Mouse (Mus musculus) hindbrain, embryonic 11.5 days (tissue): ENCODE measurements around the gene Rspo1. TPM values are rescaled to one million over a fixed set of nuclear protein-coding genes. Genes with fewer than 3 reads are reported as not detected.

Source experiments
- ATAC-seq: fragments of 200-750 bp; cut with Nextera tagmentation; 2 replicates; pipeline ENCODE4 v1.8.0; 2017; ENCODE audit warnings: mild to moderate bottlenecking, moderate TSS enrichment, moderate library complexity; ENCODE audit not compliant: low FRiP score
- DNase-seq: peaks from one replicate; pipeline ENCODE4 v3.0.0-alpha.2; 2015; ENCODE audit warnings: low spot score
- H3K27ac ChIP-seq: fragments of 300-500 bp; sonication (generic); 2 replicates; pipeline ENCODE4 v1.5.1; 2014; ENCODE audit warnings: mild to moderate bottlenecking, low read depth, low read length
- H3K27me3 ChIP-seq: fragments of 300-500 bp; sonication (generic); 2 replicates; pipeline ENCODE4 v1.6.1; 2014; ENCODE audit warnings: mild to moderate bottlenecking, low read length, moderate library complexity, mixed read lengths; ENCODE audit not compliant: control insufficient read depth, insufficient read depth
- H3K36me3 ChIP-seq: fragments of 300-500 bp; sonication (generic); 2 replicates; pipeline ENCODE4 v1.6.1; 2014; ENCODE audit warnings: mild to moderate bottlenecking, low read length, moderate library complexity, mixed read lengths; ENCODE audit not compliant: control insufficient read depth, insufficient read depth
- H3K4me1 ChIP-seq: fragments of 300-500 bp; sonication (generic); replicated peaks from 2 replicates; pipeline ENCODE4 v1.6.1; 2014; ENCODE audit warnings: low read length, mixed read lengths; ENCODE audit not compliant: control insufficient read depth, insufficient read depth
- H3K4me2 ChIP-seq: fragments of 300-500 bp; sonication (generic); replicated peaks from 2 replicates; pipeline ENCODE4 v1.6.1; 2014; ENCODE audit warnings: mild to moderate bottlenecking, low read depth, low read length
- H3K4me3 ChIP-seq: fragments of 300-500 bp; sonication (generic); 2 replicates; pipeline ENCODE4 v1.5.1; 2014; ENCODE audit warnings: low read depth, low read length
- H3K9ac ChIP-seq: fragments of 300-500 bp; sonication (generic); 2 replicates; pipeline ENCODE4 v1.6.1; 2014; ENCODE audit warnings: low read depth, low read length
- H3K9me3 ChIP-seq: fragments of 300-500 bp; sonication (generic); 2 replicates; pipeline ENCODE4 v1.6.1; 2016; ENCODE audit warnings: low read length; ENCODE audit not compliant: control insufficient read depth
- WGBS: fragments of 180-500 bp; shearing (Covaris S2); extraction: QIAGEN DNeasy Blood & Tissue Kit; methylation state at CpG from one replicate; pipeline ENCODE4 v1.1.7; 2014; 5-methylcytosine and 5-hydroxymethylcytosine counted together
- polyA plus RNA-seq: library from polyadenylated mRNA; unstranded; fragments of >200 nt; fragmentation: Nextera tagmentation; extraction: Ambion mirVana; gene quantifications from 2 replicates; pipeline ENCODE4 v1.2.1, GENCODE M21; 2014

Rspo1 gene
- polyA plus RNA-seq, 1 experiment from 2014 or later, result 16.5 TPM

DNA sequence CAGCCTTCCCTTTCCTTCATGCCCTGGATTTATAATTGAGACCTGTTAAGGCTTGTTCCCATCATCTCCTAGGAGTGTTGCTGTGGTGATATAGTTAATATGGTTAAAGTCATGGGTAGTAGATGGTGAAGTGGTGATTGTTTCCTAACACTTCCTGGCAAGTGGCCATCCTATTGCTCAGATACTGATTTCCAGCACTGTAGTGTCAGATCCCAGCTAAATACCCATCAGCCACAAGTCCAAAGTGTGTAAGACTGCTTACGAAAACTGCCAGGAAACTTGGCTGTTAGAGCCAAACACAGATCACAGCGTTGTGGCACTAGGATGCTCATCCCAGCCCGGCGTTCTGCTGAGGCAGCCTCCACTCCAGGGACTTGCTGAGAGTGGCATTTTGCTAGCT, 48.1 kb downstream of the Rspo1 start:
- Histone ChIP-seq H3K4me2 (no peak overlapping the region), H3K9ac (no peak overlapping the region), H3K4me3 (no peak overlapping the region), H3K4me1 (peaks cover 2% of the 10 kb centered on the region; the same call in 1 of the 2 replicates), H3K9me3 (no peaks in the 10 kb centered on the region), H3K27ac (no peak overlapping the region), H3K36me3 (0 out of 2 replicates have a peak, but pooled peaks cover 4% of the 10 kb centered on the region), H3K27me3 (no peaks in the 10 kb centered on the region)
- DNase-seq (no peak), ATAC-seq (no peak)
- 96% methylated on average over 4 of the region's 4 CpGs for WGBS

DNA sequence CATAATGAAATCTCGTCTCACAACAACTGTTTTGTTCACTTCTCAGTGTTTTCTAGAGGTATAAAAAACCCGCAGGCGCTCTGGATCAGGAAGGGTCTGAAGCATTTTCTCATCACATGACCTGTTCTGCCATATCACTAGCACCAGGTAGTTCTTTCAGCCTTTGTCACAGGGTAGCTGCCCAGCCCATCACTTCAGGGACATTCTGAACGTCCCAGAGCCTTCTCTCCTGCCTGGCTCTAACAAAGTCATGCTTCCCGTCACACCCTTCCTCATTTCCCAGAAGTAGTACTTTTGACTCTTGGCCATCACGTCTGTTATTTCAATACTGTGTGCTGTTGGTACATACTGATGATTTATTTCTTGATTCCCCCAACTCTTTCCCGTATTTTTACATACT, 58.2 kb downstream of the Rspo1 start:
- H3K27me3 ChIP-seq, result no peaks in the 10 kb centered on the region
- H3K9me3 ChIP-seq, result no peaks in the 10 kb centered on the region
- no peak for ATAC-seq
- H3K27ac ChIP-seq, result no peak overlapping the region
- 92% methylated on average over 7 of the region's 7 CpGs for WGBS
- H3K36me3 ChIP-seq, result peaks cover 10% of the 10 kb centered on the region; the same call in 1 of the 2 replicates
- H3K4me2 ChIP-seq, result no peak overlapping the region
- H3K4me3 ChIP-seq, result no peak overlapping the region
- H3K9ac ChIP-seq, result no peak overlapping the region
- no peak for DNase-seq
- no peaks in the 10 kb centered on the region for H3K4me1 ChIP-seq

DNA sequence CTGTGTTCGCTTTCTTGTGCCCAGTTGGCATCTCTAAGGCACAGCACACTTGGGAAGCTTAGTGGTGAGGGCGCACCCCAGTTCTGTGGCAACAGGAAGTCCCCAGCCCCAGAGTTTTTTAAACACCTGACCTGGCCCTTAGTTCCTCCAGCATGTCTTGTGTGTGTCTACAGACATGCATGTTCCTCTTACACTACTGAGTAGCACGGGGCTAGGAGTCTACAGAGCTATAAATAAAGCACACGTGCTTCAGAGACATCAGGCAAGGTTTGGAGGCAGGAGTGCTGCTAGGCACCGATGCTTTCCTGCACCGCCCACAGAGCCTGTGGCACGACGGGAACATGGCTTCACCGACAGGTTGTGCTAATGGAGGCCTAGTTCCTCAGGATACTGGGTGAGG, 69.2 kb downstream of the Rspo1 start:
- WGBS, result 92% methylated on average over 9 of the region's 9 CpGs
- Histone ChIP-seq H3K4me3 (no peak overlapping the region), H3K27ac (no peak overlapping the region), H3K27me3 (no peaks in the 10 kb centered on the region), H3K36me3 (0 out of 2 replicates have a peak, but pooled peaks cover 12% of the 10 kb centered on the region), H3K9me3 (no peaks in the 10 kb centered on the region), H3K4me1 (no peaks in the 10 kb centered on the region), H3K4me2 (no peak overlapping the region), H3K9ac (no peak overlapping the region)
- no peak for DNase-seq
- ATAC-seq, result no peak

DNA sequence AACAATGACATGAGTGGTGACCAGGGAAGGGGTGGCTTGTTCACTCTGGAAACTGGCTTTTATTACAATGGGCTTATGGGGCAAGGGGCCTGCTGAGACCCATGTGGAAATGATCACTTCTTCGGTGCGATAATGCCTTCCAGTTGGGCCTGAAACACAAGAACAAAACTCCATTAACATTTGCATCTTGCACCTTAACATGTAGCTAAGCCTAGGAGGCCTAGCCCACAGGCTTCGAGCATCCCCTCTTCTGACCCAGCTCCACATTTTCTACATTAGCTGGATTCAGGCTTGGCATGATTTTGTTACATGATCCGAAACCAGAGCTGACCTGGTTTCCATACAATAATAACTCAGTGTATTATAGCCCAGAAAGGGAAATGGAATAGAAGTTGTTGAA, 70.2 kb downstream of the Rspo1 start:
- no peak overlapping the region for H3K4me3 ChIP-seq
- no peaks in the 10 kb centered on the region for H3K9me3 ChIP-seq
- WGBS, result 76% methylated on average over 4 of the region's 4 CpGs
- H3K27ac ChIP-seq, result no peak overlapping the region
- 0 out of 2 replicates have a peak, but pooled peaks cover 12% of the 10 kb centered on the region for H3K36me3 ChIP-seq
- H3K27me3 ChIP-seq, result no peaks in the 10 kb centered on the region
- H3K4me2 ChIP-seq, result no peak overlapping the region
- no peak for ATAC-seq
- no peak overlapping the region for H3K9ac ChIP-seq
- no peak for DNase-seq
- H3K4me1 ChIP-seq, result no peaks in the 10 kb centered on the region

DNA sequence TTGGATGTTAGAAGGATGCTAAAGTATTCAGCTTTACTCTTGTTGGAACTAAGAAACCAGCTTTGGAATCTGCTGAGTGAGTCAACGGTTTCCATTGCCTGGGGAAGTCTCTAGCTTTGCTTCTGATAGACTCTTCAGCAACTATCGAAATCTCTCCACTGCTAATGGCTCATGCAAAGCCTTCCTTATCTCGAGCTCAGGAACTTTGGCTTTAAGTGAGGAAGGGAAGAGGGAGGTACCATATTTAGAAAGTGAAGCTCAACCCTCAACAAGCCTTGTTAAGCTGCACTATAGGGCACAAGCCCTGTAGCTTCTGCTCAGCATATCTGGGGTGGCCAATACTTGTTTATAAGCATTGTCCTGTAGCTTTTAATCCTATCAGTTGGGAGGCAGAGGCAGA, 71.0 kb downstream of the Rspo1 start:
- no peak overlapping the region for H3K4me2 ChIP-seq
- H3K27me3 ChIP-seq, result no peaks in the 10 kb centered on the region
- no peaks in the 10 kb centered on the region for H3K9me3 ChIP-seq
- H3K27ac ChIP-seq, result no peak overlapping the region
- H3K36me3 ChIP-seq, result 0 out of 2 replicates have a peak, but pooled peaks cover 12% of the 10 kb centered on the region
- DNase-seq (no peak), ATAC-seq (no peak)
- H3K9ac ChIP-seq, result no peak overlapping the region
- no peak overlapping the region for H3K4me3 ChIP-seq
- H3K4me1 ChIP-seq, result no peaks in the 10 kb centered on the region
- WGBS, result 69% methylated on average over 3 of the region's 3 CpGs

DNA sequence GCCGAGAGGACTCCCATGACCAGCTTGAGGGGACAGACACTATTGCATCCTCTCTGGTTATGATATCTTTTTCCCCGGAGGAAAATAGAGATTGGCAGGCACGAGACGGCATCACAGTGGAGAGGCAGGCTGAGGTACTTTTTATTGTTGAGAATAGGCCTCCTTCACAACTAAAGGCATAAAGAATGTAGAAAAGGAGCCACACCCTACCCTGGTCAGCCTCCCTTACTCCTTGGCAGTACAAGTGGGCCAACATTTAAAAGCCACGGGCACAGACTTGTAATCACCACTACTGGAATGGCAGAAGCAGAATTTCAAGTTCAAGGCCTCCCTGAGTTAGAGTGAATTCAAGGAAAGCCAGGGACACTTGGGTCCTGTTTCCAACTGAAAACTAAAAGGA, 71.8 kb downstream of the Rspo1 start:
- no peak overlapping the region for H3K4me2 ChIP-seq
- no peaks in the 10 kb centered on the region for H3K9me3 ChIP-seq
- no peaks in the 10 kb centered on the region for H3K4me1 ChIP-seq
- no peaks in the 10 kb centered on the region for H3K27me3 ChIP-seq
- 0 out of 2 replicates have a peak, but pooled peaks cover 9% of the 10 kb centered on the region for H3K36me3 ChIP-seq
- DNase-seq (no peak), ATAC-seq (no peak)
- no peak overlapping the region for H3K27ac ChIP-seq
- no peak overlapping the region for H3K9ac ChIP-seq
- H3K4me3 ChIP-seq, result no peak overlapping the region
- 65% methylated on average over 5 of the region's 5 CpGs for WGBS

Other genes starting within 250 kb of the Rspo1 start
- 24.9 and 32.3 TPM in 2 replicates for gene Inpp5b, start 244.6 kb upstream of the Rspo1 start, polyA plus RNA-seq
- gene Mtf1, start 184.3 kb upstream of the Rspo1 start, polyA plus RNA-seq, result 15.1 and 15.9 TPM in 2 replicates
- gene Yrdc, start 135.8 kb upstream of the Rspo1 start, polyA plus RNA-seq, result 44.0 and 50.8 TPM in 2 replicates
- gene 1110065P20Rik, start 135.2 kb upstream of the Rspo1 start, polyA plus RNA-seq, result 55.0 and 55.9 TPM in 2 replicates
- gene Maneal, start 124.3 kb upstream of the Rspo1 start, polyA plus RNA-seq, result 10.0 and 10.3 TPM in 2 replicates
- 4.4 and 7.4 TPM in 2 replicates for gene Epha10, start 105.5 kb upstream of the Rspo1 start, polyA plus RNA-seq
- 4.2 and 5.5 TPM in 2 replicates for gene 9930104L06Rik, start 49.4 kb upstream of the Rspo1 start, polyA plus RNA-seq
- 192 and 195 TPM in 2 replicates for gene Cdca8, start 47.1 kb upstream of the Rspo1 start, polyA plus RNA-seq
- gene Gnl2, start 30.2 kb downstream of the Rspo1 start, polyA plus RNA-seq, result 91.2 and 103 TPM in 2 replicates
- 0.64 and 0.91 TPM in 2 replicates for gene Dnali1, start 79.3 kb downstream of the Rspo1 start, polyA plus RNA-seq
- gene Snip1, start 80.2 kb downstream of the Rspo1 start, polyA plus RNA-seq, result 37.7 and 37.9 TPM in 2 replicates
- gene Meaf6, start 98.7 kb downstream of the Rspo1 start, polyA plus RNA-seq, result 122 and 131 TPM in 2 replicates
- gene Zc3h12a, start 141.4 kb downstream of the Rspo1 start, polyA plus RNA-seq, result 0.29 and 0.78 TPM in 2 replicates